Mouse (Mus musculus) regulatory T cell (primary cell): ENCODE data around the gene Rack1.
"Not testable (repeated sequence)": the region's sequence is repeated elsewhere in the genome, so short reads cannot be mapped to it uniquely, and the experiment has no call there.

Experiments
- in situ Hi-C: fragments of 300-600 bp; cut with MboI, MseI; formaldehyde crosslinking; loops from one replicate; pipeline ENCODE4 v1.15.1; 2025; ENCODE audit warnings: high pct_unique_total_duplicates

The Rack1 gene

DNA sequence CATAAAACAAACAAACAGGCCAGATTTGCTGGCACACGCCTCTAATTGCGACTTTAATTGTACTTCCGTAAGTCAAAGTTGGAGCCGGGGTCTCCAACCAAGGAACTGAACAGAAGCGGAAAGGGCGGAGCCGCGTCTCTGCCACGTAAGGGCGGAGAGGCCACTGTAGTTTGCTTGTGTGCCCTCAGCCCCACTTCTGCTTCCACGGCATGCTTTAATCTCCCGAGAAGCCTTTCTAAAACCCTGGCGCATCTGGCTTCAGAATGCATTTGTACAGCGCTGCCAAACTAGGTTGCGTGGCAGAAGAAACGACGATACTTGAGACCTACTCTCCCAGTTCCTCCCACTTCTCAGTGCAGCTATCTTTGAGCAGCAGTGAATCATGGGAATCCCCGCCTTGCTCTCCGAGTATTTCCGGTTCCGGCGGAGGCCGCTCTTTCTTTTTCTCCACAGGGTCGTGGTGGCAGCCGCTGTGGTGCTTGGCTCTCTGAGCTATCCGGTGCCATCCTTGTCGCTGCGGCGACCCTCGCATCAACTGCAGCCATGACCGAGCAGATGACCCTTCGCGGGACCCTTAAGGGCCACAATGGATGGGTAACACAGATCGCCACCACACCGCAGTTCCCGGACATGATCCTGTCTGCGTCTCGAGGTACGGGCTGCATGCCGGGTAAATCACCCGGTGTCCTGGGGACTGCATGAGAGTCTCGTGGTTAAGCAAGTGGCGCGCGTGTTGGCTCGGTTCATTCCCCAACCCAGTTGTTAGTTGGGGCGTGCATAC lies at the start of gene Rack1:
Gene Rack1 (plus strand): TSS at position 412 of the 781 bp plus-strand sequence.
- in situ Hi-C loops: loop anchor here (10.0 kb wide), 1 partner anchor 295 kb away; no protein-coding TSS in a partner anchor

DNA sequence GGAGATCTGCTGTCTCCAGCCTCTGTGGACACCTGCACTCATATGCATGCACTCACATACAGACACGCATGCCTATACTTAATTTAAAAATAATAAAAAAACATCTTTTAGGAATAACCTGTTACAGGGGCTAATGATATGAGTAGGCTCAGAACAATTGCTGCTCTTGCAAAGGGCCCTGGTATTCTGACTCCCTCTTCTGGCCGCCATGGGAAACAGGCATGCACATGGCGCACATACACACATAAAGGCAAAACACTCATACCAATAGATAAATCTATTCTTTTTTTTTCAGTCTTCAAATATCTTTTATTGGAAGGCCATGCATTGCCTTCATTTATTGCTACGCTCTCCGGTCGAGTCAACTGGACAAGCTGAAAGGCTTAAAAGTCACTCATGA lies 49.7 kb upstream of the Rack1 start:
- in situ Hi-C loops: no loop called here

DNA sequence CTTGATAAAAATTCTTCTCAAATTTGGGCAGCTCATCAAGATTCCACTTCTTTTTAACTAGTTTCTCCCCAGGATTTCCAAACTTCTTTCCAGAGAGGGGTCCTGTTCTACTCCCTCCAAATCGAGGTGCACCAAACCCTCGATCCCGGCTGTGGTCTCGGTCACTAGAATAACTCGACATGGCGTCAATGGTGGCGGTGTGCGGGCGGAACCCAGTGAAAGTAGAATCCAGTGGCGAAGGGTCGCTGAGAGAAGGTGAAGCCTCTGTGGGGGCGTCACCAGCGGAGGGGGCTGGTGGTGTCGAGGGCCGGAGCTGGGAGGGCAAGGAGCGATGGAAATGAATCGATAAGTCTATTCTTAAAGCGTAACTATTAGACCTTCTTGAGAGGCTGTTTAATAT lies 46.6 kb upstream of the Rack1 start:
- in situ Hi-C loops: not testable (repeated sequence)

DNA sequence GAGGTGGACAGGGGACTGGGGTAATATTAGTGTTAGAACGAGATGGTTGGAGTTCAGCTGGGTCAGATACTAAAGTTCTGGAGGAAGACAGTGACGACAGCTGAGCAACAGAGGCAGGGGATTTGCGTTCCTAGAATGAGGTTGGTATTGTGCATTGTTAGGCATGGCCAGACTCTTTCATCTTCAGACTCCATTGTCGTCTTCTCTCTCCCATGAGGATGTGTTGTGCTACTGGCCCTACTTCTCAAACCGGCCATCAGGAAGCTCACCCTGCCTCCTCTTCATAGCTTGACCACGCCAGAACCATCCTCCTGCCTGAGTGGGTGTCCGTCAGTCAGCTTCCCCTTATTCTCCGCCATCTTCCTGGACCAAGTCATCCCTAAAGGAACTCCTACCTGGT lies 41.1 kb upstream of the Rack1 start:
- in situ Hi-C loops: no loop called here

DNA sequence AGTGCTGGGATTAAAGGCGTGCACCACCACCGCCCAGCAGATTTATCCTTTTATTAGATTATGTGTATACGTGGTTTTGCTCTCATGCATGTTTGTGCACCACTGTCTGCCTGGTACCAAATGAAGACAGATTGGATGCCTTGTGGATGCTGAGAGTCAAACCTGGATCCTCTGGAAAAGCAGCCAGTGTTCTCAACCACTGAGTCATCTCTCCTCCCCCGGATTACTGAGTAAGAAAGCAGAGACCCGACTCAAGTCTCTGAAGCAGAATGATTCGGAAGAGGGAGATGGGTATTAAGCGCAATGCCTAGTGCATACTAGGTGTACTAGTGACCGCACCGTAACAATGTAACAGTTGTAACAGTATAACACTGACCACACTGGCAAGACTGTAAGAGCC lies 36.0 kb upstream of the Rack1 start:
- in situ Hi-C loops: no loop called here

DNA sequence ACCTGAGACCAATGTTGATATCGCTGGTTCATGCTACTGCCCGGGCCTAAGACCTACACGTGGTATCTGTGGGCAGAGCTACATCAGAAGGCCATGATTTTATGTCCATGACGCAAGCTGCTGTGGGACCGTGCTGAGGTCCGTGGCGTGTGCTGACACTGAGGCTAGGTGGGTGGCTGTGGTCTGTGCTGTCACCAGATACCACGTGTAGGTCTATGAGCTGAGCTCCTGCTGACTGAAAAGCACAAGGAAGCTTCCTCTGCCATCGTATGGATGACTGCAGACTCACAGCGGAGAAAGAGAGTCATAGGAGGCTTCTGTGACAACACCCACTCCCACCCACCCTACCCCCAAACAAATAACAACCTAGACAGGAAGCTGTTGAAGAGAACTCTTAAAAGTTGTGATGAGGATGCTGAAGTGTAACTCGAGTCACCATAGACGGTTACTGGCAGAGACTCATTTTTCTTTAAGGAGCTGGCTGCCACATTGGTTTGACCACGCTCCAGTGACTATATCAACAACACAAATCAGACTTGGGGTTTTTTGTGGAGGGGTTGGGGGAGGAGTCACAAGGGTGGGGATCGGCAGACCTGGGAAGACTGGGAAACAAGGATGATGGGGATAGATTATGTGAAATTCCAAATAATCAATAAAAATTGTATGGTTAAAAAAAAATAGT lies 32.8 kb upstream of the Rack1 start:
- in situ Hi-C loops: no loop called here

DNA sequence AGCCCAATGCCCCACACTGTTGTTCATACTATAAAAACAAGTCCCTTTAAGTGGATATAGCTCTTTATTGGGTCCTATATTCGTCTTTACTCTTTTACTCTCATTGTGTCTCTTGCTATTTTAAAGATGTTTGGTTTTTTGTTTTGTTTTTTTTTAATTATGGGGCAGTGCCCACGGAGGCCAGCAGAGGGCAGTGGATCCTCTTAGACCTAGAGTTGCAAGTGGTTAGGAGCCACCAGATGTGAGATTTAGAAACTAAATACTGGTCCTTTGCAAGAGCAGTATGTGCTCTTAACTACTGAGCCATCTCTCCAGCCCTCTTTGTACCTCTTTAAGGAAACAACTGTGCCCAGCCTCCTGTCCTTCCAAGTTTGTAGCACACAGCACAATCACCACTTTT lies 28.4 kb upstream of the Rack1 start:
- in situ Hi-C loops: no loop called here

DNA sequence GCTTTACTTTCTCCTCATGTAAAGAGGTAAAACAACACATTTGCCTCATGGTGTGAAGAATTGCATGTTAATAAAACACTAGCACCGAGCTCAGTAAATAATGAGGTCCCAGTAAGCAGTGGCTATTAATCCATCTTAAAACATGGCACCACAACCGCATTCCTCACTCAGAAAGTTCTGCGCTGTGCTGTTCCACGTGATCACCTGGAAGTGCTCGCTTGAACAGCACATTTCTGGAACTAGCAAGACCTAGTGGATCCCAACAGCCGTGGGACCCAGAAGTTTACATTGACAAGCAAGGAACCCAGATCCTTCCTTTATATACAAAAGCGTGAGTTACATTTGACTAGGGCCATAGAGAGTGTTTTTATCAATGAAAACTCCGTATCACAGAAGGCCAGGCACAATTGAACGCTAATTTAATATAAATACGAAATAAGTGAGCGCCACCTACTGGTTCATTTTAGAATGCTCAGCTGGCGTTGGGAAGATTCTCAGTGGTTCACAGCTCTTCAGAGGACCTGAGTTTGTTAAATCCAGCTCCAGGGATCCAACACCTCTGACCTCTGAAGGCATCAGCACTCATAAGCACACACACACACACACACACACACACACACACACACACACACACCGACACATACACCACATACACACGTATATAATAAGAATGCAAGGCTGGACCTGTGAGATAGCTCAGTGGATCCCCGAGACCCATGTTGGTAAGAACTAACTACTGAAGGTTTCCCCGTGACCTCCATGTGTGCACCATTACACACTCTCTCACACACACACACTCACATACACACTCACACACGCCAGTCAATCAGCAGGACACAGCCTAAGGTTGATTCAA lies 25.5 kb upstream of the Rack1 start:
- in situ Hi-C loops: no loop called here

DNA sequence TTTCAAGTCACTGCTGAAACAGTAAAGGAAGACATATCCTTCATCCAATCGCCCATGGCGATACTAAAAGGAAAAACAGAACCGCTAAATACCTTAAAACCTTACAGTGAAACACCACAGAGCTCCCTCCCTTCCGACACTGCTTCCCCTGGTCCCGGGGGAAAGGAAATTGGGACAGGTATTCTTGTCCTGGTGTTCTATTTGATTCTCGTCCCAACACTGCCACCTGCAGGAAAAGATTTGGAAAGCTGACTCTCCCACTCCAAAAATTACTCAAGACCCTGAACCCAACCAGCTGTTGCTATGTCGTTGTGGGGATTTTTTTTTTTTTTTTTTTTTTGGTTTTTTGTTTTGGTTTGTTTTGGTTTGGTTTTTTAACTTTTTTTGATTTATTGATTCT lies 24.6 kb upstream of the Rack1 start:
- in situ Hi-C loops: no loop called here

DNA sequence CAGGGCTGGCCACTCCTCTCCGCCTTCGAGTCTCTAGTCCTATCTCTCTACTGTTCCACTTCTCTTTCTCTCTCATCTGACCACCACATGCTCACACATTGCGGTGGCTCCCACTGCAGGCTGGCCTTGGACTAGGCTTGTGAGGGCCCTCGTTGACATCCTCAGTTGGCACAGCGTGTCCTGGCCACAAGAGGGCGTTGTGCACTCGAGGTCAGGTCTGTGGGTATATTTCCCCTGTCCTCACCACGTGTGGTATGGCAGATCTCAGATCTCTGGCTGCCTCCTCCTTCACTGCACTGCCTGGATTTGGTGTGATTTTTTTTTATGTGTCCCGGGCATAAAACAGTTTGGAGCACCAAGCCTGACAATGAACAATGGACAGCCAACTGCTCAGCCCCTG lies 23.5 kb upstream of the Rack1 start:
- in situ Hi-C loops: no loop called here

DNA sequence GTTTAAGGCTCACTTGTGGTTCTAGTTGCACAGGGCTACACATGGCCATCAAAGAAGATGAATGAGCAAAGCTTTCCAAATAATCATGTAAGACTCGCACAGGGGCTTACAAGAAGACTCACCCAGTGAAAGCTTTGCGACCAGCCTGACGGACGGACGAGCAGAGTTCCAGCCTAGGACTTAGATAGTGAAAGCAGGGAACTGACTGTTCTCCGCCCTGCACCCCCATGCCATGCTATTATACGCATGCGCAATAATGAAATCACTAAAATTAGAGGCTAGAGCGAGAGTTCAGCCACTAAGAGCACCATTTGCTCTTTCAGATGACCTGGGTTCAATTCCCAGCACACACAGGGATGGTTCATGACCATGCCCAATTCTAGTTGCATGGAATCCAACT lies 22.8 kb upstream of the Rack1 start:
- in situ Hi-C loops: no loop called here

DNA sequence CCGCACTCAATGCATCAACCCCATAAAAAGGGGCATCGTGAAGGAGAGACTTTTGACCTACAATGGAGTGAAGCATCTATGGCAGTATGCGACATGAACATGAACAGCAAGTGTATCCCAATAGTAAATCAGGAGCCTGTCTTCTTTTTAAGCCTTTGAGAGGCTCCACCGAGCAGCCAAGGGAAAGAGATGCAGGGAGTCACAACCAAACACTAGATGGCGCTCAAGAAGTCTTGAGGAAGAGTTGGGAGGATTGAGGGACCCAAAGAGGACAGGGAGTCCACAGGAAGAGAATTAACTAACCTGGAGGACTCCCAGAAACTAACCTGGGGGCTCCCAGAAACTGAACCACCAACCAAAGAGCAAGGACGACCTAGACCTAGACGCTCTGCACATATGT lies 20.7 kb upstream of the Rack1 start:
- in situ Hi-C loops: no loop called here

DNA sequence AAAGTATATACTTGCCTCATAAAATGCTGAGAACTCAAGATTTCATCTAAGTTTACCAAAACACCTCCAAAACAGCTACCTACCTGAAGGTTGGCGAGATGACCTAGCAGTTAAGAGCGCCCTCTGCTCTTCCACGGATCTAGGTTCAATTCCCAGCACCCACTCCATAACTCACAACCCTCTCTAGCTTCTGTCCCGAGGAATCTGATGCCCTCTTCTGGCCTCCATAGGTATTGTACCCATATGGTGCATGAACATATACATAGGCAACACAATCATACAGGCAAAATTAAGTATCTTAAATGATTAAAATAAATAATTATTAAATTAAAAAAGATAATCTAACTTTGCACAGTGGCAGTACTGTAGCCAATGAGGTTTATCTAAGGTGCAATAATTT lies 17.9 kb upstream of the Rack1 start:
- in situ Hi-C loops: no loop called here

DNA sequence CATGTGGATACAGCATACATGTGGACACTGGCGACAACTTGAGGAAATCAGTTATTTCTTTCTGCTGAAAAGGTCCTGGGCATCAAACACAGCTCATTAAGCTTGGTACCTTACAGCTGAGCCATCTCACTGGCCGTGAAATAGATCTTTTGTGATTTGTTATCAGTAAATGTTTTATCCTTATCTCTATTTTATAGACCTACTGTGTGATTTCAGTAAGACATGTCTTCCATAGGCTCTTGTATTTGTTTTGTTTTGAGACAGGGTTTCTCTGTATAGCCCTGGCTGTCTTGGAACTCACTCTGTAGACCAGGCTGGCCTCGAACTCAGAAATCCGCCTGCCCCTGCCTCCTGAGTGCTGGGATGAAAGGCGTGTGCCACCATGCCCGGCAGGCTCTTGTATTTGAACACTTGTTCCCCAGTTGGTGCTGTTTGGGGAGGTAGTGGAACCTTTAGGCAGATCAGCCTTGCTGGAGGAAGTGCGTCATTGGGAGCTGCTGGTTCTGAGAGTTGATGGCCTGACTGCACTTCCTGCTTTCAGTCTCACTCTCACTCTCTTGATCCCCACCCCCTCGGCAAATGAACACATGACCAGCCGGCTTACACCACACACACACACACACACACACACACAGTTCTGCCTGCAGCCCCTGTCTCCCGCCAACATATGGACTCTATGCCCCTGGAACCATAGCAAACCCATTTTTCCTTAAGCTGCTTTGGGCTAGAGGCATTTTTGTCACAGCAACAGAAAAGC lies 12.5 kb upstream of the Rack1 start:
- in situ Hi-C loops: loop anchor here (5.0 kb wide), 2 partner anchors 70 to 330 kb away; no protein-coding TSS in a partner anchor

DNA sequence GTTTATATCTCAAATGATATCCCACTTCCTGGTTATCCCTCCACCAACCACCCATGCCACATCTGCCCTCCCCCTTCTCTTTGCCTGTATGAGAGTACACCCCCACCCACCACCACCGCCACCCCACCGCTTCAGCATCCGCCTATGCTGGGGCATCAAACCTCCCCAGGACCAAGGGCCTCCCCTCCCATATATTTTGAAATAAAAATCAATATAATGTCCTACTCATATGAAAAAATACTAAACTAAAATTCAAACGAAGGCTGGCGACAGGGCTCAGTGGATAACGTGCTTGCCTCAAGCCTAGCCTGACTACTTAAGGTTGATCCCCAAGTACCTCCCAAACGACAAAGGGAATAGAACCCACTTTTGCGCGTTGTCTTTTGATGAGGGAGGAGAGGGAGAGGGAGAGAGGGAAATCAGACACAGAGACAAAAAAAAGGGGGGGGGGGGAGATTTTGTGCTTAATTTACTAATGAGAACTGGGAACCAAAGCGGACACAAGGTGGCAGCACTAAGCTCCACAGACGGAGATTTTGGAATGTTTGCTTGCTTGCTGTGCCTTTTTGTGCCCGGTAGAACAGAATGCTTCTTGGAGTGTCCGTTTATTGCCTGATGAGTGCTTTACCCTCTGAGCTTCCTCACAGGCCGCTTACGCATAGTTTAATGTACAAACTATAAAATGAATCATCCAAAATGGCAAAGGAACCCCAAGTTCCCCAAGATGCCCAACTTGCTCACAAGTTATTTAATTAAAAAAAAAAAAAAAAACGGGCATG lies 11.6 kb upstream of the Rack1 start:
- in situ Hi-C loops: loop anchor here (5.0 kb wide), 2 partner anchors 69 to 329 kb away; no protein-coding TSS in a partner anchor

DNA sequence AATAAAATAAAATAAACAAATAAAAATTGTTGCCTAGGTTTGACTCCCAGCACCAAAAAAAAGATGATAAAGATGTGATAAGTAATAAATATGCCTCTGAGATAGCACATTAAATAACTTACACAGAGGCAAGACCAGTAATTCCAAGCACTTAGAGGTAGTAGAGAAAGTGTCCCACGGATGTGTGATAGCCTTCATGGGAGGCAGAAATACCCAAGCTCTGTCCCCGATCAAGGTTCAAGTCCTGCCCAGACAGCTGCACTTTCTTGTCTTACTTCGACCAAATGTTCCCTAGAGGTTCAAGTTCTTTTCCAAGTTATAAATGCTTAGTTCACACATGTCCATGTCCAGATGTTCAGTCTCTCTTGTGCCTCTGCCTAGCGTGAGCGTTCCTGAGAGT lies 10.9 kb upstream of the Rack1 start:
- in situ Hi-C loops: loop anchor here (5.0 kb wide), 2 partner anchors 68 to 328 kb away; no protein-coding TSS in a partner anchor

DNA sequence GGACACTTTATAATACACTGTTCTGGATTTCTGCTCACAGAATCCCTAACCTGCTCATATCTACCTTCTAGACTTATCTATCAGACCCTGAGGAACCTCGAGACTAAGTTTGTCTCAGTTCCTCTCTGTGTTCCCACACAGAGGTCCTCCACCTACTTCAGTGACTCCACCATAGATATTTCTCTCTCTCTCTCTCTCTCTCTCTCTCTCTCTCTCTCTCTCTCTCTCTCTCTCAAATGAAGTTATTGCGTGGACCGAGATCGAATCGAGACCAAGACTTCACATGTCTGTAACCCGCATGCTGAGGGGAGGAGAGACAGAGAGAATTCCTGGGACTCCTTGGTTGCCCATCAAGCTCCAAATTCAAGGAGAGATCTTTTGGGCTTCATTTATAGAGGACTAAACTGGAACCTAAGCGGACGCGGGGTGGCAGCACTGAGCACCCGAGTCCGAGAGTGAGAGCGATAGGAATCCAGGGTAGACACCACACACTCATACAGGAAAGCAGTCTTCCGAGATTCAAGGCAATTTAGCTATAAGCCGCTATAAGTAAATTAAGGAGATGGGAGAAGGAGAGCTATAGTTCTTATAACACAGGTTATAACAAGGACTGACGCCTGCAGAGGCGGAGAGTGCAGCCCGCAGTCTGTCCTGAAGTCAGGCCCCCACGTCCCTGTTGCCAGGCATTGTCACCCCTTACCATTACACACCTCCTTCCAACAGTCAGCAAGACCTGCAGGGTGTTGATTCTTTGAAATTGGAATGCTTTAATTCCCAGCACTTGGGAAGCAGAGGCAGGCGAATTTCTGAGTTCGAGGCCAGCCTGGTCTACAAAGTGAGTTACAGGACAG lies 9.9 kb upstream of the Rack1 start:
- in situ Hi-C loops: loop anchor here (5.0 kb wide), 2 partner anchors 67 to 327 kb away; no protein-coding TSS in a partner anchor

DNA sequence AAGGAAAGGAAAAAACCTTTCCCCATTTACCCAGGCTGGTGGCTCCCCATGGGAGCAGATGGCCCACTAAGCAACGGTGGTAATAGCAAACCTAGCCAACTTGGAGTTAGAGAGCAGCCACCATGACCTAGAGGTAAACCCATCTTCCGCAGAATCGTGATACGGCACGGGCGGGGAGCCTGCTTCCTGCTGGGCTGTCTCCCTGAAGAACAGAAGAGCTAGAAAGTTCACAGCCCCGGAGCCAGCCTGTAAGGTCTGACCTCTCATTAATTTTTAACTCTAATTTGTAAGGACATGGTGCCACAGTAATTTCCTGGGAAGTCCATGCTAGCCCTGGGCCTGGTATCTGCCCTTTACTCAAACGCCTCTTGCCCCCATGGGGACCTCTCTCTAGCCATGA lies 9.2 kb upstream of the Rack1 start:
- in situ Hi-C loops: no loop called here

DNA sequence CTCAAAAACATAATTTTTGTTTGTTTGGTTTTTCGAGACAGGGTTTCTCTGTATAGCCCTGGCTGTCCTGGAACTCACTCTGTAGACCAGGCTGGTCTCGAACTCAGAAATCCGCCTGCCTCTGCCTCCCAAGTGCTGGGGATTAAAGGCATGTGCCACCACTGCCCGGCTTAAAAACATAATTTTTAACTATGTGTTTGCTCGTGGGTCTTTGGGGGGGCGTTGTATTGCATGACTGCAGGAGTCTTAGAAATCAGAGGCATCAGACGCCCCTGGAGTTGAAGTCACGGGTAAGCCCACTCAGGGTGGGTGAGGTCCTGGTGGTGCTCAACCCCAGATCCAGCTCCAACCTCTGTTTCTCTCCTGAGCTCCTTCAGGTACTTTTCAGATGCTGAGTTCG lies 8.2 kb upstream of the Rack1 start:
- in situ Hi-C loops: not testable (repeated sequence)

DNA sequence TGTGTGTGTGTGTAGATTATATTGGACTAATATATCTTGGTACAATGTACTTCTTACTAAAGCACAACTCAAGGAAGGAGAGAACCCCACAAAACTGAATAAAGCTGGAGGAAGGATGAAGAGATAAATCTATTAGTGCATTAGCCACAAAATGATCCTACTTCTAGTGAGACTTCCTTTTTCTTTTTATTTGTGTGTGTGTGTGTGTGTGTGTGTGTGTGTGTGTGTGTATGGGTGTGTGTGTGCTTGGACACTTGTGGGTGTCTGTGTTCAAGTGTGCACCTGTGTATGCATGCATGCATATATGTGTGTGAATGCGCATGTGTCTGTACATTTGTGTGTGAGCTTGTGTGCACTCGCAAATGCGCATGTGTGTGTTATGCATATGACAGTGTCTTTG lies 6.9 kb upstream of the Rack1 start:
- in situ Hi-C loops: no loop called here
